Mouse (Mus musculus): ENCODE data around the gene Pde6h. TPM values are rescaled to one million over a fixed set of nuclear protein-coding genes. Genes with fewer than 3 reads are reported as not detected.

The Pde6h gene
- total and polyA plus RNA-seq, 2 experiments from 2014 or later: 0.04 to 0.19 TPM

DNA sequence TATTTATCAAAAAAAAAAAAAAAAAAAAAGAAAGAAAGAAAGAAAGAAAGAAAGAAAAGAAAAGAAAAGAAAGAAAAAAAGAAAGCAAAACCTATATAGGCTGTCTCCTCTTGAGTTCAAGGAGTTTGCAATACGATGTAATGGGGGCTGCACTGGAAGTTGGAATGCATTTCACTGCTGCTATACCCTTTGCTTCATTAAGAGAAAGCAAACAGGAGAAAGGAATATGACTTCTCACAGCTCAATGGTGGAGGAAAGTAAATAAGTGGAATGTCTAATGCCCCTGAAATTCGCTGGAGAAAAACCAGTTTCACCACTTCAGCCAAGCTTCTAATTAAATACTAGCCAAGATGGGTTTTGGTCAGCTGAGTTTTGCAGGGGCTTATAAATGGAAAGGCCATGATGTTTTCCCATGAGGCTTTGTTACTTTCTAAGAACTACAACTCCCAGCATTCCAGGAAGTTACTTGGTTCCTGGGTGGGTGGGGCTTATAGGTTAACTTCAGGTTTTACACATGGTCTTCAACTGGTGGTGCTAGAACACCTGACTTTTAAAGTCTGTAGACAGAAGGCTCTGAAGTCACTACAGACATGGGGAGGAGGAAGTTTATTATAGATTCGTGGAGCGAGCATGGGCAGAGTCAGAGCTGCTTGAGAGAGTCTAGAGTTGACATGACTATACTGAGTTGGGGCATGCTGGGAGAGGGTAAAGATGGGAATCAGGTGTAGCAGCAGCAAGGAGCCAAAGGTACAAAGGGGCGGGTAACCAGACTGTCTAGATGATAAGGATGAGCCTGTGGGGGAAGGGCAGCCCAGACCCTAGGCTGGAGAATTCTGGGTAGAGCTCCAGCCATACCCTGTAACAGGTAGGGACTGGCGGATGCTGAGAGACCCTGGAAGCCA lies 77.9 kb downstream of the Pde6h start:
- Histone ChIP-seq H3K4me2 (ENCODE audit: low read depth, low read length) (no peak overlapping the region), H3K27me3 (ENCODE audit: control insufficient read depth, insufficient read depth, low read length) (no peaks in the 10 kb centered on the region), H3K36me3 (replicated peaks; ENCODE audit: control insufficient read depth, insufficient read depth, low read length) (no peaks in the 10 kb centered on the region), H3K4me1 (ENCODE audit: control insufficient read depth, insufficient read depth) (no peaks in the 10 kb centered on the region), H3K9me3 (replicated peaks; ENCODE audit: control insufficient read depth, low read length) (no peaks in the 10 kb centered on the region), H3K27ac (ENCODE audit: low read depth) (no peak overlapping the region), H3K4me3 (ENCODE audit: low read depth, low read length) (no peak overlapping the region), H3K9ac (replicated peaks; ENCODE audit: low read depth, low read length) (no peak overlapping the region)
- no peak for TF ChIP-seq EP300 (IDR thresholded peaks at IDR 0.05; ENCODE audit: low read depth)
- no peak for TF ChIP-seq CTCF (IDR thresholded peaks at IDR 0.05; ENCODE audit: low read depth)
- 69% methylated on average over 6 of the region's 6 CpGs for WGBS
- no peak for ATAC-seq (ENCODE audit: insufficient read depth, low read depth)
- DNase-seq (ENCODE audit: low spot score): no peak

DNA sequence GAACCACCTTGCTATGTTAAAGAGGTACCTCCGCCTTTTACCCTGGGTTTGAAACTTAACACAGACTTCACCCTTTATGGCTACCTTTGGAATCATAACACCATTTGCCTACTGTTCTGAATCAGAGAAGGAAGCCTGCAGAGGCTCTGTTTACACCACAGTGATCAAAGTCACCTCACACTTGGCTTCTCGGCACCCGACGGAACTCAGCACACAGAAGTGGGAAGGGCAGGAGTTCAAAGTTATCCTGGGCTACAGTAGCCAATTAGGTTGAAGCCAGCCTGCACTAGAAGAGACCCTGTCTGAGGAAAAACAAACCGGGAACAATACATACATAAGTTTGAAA lies 78.5 kb downstream of the Pde6h start:
- Histone ChIP-seq H3K9me3 (replicated peaks; ENCODE audit: control insufficient read depth, low read length) (no peaks in the 10 kb centered on the region), H3K4me3 (ENCODE audit: low read depth, low read length) (no peak overlapping the region), H3K9ac (replicated peaks; ENCODE audit: low read depth, low read length) (no peak overlapping the region), H3K4me2 (ENCODE audit: low read depth, low read length) (no peak overlapping the region), H3K36me3 (replicated peaks; ENCODE audit: control insufficient read depth, insufficient read depth, low read length) (no peaks in the 10 kb centered on the region), H3K4me1 (ENCODE audit: control insufficient read depth, insufficient read depth) (no peaks in the 10 kb centered on the region), H3K27me3 (ENCODE audit: control insufficient read depth, insufficient read depth, low read length) (no peaks in the 10 kb centered on the region), H3K27ac (ENCODE audit: low read depth) (no peak overlapping the region)
- WGBS: 74% methylated on average over 5 of the region's 5 CpGs
- DNase-seq (ENCODE audit: low spot score) (no peak), ATAC-seq (ENCODE audit: insufficient read depth, low read depth) (no peak)
- no peak for TF ChIP-seq EP300 (IDR thresholded peaks at IDR 0.05; ENCODE audit: low read depth)
- TF ChIP-seq CTCF (IDR thresholded peaks at IDR 0.05; ENCODE audit: low read depth): no peak

DNA sequence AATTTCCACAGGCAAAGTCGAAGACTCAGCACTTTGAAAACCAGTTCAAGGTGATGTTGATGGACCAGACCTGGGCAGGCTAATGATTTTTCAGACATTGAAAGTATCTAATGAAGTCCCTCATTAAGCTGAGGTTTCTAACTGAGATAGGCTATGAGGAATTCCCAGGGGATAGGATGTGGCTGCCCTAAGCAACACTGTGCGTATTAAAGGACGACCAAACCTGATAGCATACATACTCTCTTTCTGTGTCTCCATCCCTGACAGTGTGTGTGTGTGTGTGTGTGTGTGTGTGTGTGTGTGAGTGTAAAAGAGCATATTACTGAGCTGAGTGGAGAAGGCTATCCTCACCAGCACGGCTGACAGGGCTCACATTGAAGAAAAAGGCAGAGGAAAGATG lies 80.7 kb downstream of the Pde6h start:
- Histone ChIP-seq H3K9me3 (replicated peaks; ENCODE audit: control insufficient read depth, low read length) (no peaks in the 10 kb centered on the region), H3K4me2 (ENCODE audit: low read depth, low read length) (no peak overlapping the region), H3K9ac (replicated peaks; ENCODE audit: low read depth, low read length) (no peak overlapping the region), H3K27me3 (ENCODE audit: control insufficient read depth, insufficient read depth, low read length) (no peaks in the 10 kb centered on the region), H3K4me3 (ENCODE audit: low read depth, low read length) (no peak overlapping the region), H3K27ac (ENCODE audit: low read depth) (no peak overlapping the region), H3K36me3 (replicated peaks; ENCODE audit: control insufficient read depth, insufficient read depth, low read length) (no peaks in the 10 kb centered on the region), H3K4me1 (ENCODE audit: control insufficient read depth, insufficient read depth) (no peaks in the 10 kb centered on the region)
- 75% methylated on average over 4 of the region's 4 CpGs for WGBS
- no peak for ATAC-seq (ENCODE audit: insufficient read depth, low read depth)
- no peak for DNase-seq (ENCODE audit: low spot score)
- TF ChIP-seq EP300 (IDR thresholded peaks at IDR 0.05; ENCODE audit: low read depth): no peak
- no peak for TF ChIP-seq CTCF (IDR thresholded peaks at IDR 0.05; ENCODE audit: low read depth)

DNA sequence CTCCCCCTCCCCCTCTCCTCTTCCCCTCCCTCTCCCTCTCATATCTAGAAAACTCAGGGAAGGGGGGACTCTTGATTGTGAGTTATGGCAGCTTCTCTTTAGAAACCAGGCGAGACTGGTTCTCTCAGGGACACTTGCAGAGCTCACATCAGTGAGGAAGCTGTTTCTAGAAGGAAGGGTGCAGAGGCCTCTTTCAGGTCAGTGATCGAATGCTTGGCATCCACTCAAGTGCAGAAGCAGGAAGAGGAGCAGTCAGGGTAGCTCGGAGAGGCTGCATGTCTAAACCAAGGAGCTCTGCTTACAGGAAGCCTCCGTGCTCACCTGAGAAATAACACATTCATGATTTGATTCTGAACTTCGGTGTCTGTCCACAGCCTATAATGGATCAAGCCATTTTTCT lies 87.6 kb downstream of the Pde6h start:
- Histone ChIP-seq H3K36me3 (replicated peaks; ENCODE audit: control insufficient read depth, insufficient read depth, low read length) (no peaks in the 10 kb centered on the region), H3K4me1 (ENCODE audit: control insufficient read depth, insufficient read depth) (0 out of 2 replicates have a peak, but pooled peaks cover 4% of the 10 kb centered on the region), H3K9me3 (replicated peaks; ENCODE audit: control insufficient read depth, low read length) (no peaks in the 10 kb centered on the region), H3K27me3 (ENCODE audit: control insufficient read depth, insufficient read depth, low read length) (no peaks in the 10 kb centered on the region), H3K4me3 (ENCODE audit: low read depth, low read length) (no peak overlapping the region), H3K27ac (ENCODE audit: low read depth) (no peak overlapping the region), H3K9ac (replicated peaks; ENCODE audit: low read depth, low read length) (no peak overlapping the region), H3K4me2 (ENCODE audit: low read depth, low read length) (no peak overlapping the region)
- WGBS: 60% methylated on average over 5 of the region's 5 CpGs
- DNase-seq (ENCODE audit: low spot score): no peak
- no peak for ATAC-seq (ENCODE audit: insufficient read depth, low read depth)
- TF ChIP-seq CTCF (IDR thresholded peaks at IDR 0.05; ENCODE audit: low read depth): no peak
- no peak for TF ChIP-seq EP300 (IDR thresholded peaks at IDR 0.05; ENCODE audit: low read depth)

DNA sequence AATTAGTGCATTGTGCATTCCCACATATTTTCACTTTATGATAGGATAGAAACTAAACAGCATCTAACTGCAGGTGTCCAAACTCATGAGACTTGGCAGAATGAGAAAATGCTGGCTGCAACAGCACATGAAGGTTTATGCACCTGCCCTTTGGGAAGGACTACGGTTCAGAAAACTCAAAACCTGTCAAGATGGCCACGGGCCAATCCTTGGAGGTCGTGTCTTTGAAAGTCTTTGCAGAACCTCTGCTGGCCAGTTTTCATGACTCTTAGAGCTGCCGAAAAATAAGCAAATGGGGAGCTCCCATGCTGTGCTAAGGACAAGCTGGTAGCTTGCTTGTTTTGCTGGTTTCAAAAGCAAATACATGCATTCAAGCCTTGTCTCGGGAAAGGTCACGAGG lies 90.7 kb downstream of the Pde6h start:
- 50% methylated on average over 6 of the region's 6 CpGs for WGBS
- 0 out of 2 replicates have a peak, but pooled peaks cover 4% of the 10 kb centered on the region for H3K4me1 ChIP-seq (ENCODE audit: control insufficient read depth, insufficient read depth)
- H3K4me3 ChIP-seq (ENCODE audit: low read depth, low read length): no peak overlapping the region
- no peaks in the 10 kb centered on the region for H3K9me3 ChIP-seq (replicated peaks; ENCODE audit: control insufficient read depth, low read length)
- no peak for DNase-seq (ENCODE audit: low spot score)
- no peaks in the 10 kb centered on the region for H3K36me3 ChIP-seq (replicated peaks; ENCODE audit: control insufficient read depth, insufficient read depth, low read length)
- H3K27me3 ChIP-seq (ENCODE audit: control insufficient read depth, insufficient read depth, low read length): no peaks in the 10 kb centered on the region
- TF ChIP-seq CTCF (IDR thresholded peaks at IDR 0.05; ENCODE audit: low read depth) (no peak), EP300 (IDR thresholded peaks at IDR 0.05; ENCODE audit: low read depth) (no peak)
- H3K4me2 ChIP-seq (ENCODE audit: low read depth, low read length): no peak overlapping the region
- H3K27ac ChIP-seq (ENCODE audit: low read depth): no peak overlapping the region
- H3K9ac ChIP-seq (replicated peaks; ENCODE audit: low read depth, low read length): no peak overlapping the region
- no peak for ATAC-seq (ENCODE audit: insufficient read depth, low read depth)

Data from heart, postnatal 0 days (tissue).